Mouse (Mus musculus) gastrocnemius, postnatal 25 days (tissue): ENCODE measurements around the gene Myo1a. TPM values are rescaled to one million over a fixed set of nuclear protein-coding genes. Genes with fewer than 3 reads are reported as not detected.
"Not testable (repeated sequence)": the region's sequence is repeated elsewhere in the genome, so short reads cannot be mapped to it uniquely, and the experiment has no call there.

ENCODE experiments used
- DNase-seq: peaks from one replicate; pipeline ENCODE4 v3.0.0; 2022
- long read RNA-seq, 2 experiments: library from polyadenylated mRNA; stranded (forward); transcript quantifications; one replicate each; pipeline ENCODE4 v2.0.0; 2021
- total RNA-seq, 2 experiments: library from RNA; stranded (reverse); gene quantifications; 1 replicate in 1 of 2; 2 replicates in 1 of 2; pipeline ENCODE4 v1.2.3; 2021

Myo1a gene
- total RNA-seq = under 1 TPM; 0.10 to 0.21 TPM
- long read RNA-seq, experiment 1 = 0 reads
- long read RNA-seq, experiment 2 = 0 reads

- no peak for DNase-seq
These were observed at the start of gene Myo1a for GRCm38 (mm10) chr10:127704766-127705220. Myo1a (plus strand) TSS chr10:127705170.

GRCm38 (mm10) chr10:127657617-127658016 is 47.4 kb upstream of the Myo1a start:
- not testable (repeated sequence) for DNase-seq

GRCm38 (mm10) chr10:127658076-127658475 is 46.9 kb upstream of the Myo1a start:
- DNase-seq = no peak

GRCm38 (mm10) chr10:127659551-127659950 is 45.4 kb upstream of the Myo1a start:
- no peak for DNase-seq

GRCm38 (mm10) chr10:127661291-127661914 is 43.6 kb upstream of the Myo1a start:
- DNase-seq = peak; percentile 36

- peak; percentile 71 for DNase-seq
These were observed 42.9 kb upstream of the Myo1a start for GRCm38 (mm10) chr10:127661915-127662663.

- no peak for DNase-seq
These were observed 42.2 kb upstream of the Myo1a start for GRCm38 (mm10) chr10:127662666-127663253.

- DNase-seq = no peak
These were observed 41.4 kb upstream of the Myo1a start for GRCm38 (mm10) chr10:127663590-127663989.

- no peak for DNase-seq
These were observed 40.8 kb upstream of the Myo1a start for GRCm38 (mm10) chr10:127664166-127664565.

- no peak for DNase-seq
These were observed 40.1 kb upstream of the Myo1a start for GRCm38 (mm10) chr10:127664891-127665290.

GRCm38 (mm10) chr10:127665366-127666181 is 39.4 kb upstream of the Myo1a start:
- no peak for DNase-seq

- peak; percentile 94 for DNase-seq
These were observed 38.3 kb upstream of the Myo1a start, which contains the start of gene Nemp1 for GRCm38 (mm10) chr10:127666501-127667268. Nemp1 (plus strand) TSS chr10:127666901.

- peak; percentile 93 for DNase-seq
These were observed 37.5 kb upstream of the Myo1a start for GRCm38 (mm10) chr10:127667269-127668092.

GRCm38 (mm10) chr10:127668093-127669050 is 36.6 kb upstream of the Myo1a start, which contains the start of gene Nab2:
Nab2 (minus strand) TSS chr10:127668568.
- peak; percentile 86 for DNase-seq

- DNase-seq = no peak
These were observed 35.8 kb upstream of the Myo1a start for GRCm38 (mm10) chr10:127669170-127669569.

GRCm38 (mm10) chr10:127670185-127670584 is 34.8 kb upstream of the Myo1a start:
- no peak for DNase-seq

- DNase-seq = no peak
These were observed 33.7 kb upstream of the Myo1a start for GRCm38 (mm10) chr10:127671276-127671675.

GRCm38 (mm10) chr10:127674046-127674655 is 30.8 kb upstream of the Myo1a start:
- DNase-seq = no peak
